Mouse (Mus musculus): Measurements from ENCODE around the gene Micu1.
A peak's percentile ranks its signal among the peaks of the same experiment; 100 is the strongest.

Gene Micu1

DNA sequence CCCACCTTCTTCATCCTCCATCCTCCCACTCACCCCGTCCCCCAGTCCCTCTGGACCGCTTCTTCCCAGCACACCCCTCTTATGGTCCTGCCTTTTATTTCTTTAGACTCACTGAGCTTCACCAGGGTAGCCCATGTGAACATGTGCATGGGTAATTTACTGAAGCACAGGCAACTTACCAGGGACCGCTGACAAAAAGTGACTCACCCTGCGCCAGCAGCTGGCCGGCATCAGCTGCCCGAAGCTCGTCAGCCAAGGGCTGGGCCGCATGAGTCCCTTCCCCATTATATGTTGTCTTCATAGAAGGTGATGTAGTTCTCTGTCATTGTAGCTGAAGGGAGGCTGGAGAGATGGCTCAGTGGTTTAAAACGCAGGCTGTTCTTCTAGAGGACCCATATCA is 111.5 kb downstream of the Micu1 start:
- DNase-seq = no peak

DNA sequence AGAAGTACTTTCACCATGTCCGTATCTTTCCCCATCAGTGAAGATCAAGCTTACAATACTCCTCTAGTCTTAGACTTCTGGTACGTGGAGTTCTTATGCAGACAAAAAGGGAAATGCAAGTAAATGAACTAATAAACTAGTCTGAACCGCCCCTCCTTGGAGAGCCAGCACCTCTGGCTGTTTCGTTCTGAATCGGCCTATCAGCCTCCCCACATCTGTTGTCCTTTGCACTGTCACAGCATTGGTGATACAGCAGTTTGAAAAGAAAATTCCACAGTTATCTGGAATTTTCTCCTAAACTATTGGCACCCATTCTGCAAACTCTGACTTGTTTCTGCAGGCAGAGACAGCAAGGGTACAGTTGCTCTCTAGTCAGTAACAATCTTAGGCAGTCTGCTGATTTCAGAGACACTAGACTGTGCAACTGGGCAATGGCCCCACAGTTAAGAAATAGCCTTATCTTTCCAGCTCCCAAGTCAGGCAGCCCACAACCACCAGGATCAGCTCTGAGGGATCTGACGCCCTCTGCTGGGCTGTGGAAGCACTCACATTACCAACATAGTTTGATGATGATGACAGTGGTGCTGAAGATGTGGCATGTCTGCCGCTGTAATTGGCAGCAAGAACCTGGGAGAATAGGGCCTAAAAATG is 112.4 kb downstream of the Micu1 start:
- DNase-seq = peak; percentile 33

DNA sequence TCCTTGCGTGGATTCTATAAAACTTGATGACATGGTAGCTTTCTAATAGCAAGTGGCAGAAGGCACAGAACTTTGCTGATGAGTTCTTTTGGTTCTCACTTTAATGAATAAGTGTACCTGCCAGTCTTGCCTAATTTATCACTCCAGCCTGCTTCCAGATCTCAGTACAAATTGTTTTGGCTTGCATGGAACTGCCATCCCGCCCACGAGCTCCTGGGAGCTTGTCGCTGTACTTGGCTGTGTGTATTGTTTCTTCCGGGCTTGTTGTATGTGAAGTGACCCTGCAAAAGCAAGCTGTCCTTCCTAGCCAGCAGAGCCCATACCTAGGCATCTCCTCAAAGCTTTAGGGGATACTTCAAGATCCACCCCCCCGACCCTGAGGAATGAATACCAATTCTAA is 114.3 kb downstream of the Micu1 start:
- DNase-seq = peak; percentile 56

DNA sequence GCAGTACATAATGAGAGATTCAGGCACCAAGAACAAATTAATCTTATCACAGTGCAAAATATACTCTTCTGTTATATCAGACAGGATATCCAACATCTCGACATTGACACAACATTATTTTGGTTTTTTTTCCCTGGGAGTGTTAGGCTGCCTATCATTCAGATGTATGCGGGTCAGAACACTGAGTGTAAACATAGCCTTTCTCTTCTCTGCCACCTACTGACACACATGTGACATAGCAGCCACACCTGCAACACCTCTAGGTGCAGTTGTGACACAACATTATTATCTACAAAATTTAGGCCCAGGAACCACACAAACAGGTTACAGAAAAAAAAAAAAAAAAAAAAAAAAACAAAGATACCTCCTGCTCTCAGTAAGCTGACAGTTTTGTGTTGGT is 115.3 kb downstream of the Micu1 start:
- peak; percentile 69 for DNase-seq

DNA sequence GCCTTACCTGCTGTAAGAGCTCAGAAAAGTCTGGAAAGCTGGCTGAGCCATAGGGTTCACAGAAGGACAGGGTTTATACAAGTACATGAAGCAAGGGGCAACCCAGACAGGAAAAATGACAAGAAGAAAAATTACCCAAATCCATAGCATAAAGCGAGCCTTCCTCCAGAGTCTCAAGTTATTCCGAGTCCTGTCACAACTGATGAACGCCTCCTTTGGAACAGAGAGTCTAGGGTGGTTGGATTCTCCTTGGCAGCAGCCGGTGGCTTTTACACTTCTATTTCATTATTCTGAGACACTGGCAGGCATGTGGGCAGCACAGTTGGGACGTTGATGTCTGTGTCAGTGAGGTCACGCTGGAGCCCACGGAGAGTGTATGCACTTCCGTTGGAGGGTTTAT is 115.7 kb downstream of the Micu1 start:
- no peak for DNase-seq

DNA sequence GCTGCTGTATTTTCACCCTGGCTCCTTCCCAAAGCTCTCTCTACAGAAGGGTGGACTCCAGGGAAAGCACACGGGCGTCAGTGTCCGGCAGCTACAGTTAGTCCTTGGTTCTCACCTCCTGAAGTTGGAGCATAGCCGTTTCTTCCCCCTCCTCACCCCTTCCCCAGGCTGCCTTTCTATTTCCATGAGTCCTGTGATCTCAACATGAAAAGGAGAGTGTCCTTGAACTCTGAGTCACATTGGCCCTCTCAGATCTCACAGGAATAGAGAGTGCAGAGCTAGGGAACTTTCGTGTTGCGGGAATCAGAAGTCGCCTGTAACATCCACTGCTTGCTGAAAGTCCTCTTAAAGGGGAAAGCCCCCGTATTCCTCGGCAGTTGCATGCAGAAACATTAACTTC is 116.9 kb downstream of the Micu1 start:
- no peak for DNase-seq

DNA sequence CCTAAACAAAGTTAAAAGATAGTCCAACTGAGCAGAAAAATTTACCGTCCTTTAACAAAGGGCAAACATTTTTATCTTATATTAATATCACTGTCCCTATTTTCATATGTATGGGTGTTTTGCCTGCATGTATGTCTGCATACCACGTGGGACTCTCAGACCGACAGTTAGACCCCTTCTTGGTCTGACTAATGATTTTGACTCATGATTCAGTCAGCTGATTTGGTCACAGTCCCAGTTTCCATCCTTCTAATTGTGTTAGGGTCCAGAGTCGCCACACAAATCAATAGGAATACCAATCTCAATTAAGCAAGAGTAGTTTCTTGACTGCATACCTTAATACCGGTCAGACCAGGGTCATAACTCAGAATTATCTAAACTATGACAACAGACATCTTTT is 118.6 kb downstream of the Micu1 start:
- no peak for DNase-seq

DNA sequence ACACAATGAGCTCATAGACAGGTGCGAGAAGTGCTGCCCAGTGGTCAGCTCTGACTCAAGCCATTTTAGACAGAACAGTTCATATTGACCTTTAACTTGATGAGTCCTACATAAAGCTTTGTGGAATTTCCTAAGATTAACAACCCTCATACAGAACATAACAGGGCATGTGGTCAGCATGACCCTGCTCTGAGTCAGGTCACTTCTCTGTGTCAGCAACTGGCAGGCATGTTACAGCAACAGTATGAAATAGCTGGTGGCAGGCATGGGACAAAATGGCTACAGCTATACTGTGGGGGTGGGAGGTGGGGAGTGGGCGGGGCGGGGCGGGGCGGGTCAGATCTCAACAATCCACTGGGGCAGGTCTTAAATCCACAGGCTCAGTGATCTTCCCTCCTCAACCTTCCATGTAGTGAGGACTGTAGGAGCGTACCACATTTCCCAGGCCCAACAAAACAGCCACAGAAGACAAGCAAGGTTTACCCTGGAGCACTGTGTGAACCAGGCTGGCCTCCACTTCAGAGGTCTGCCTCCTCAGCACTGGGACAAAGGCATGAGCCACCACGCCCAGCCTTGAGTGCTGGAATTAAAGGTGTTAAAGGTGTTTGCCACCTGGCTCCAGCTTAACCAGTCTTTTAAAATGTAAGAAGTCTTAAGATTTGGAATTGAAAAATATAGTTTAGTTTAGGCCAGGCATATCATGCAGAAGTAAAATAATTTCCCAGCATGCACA is 119.2 kb downstream of the Micu1 start:
- no peak for DNase-seq

DNA sequence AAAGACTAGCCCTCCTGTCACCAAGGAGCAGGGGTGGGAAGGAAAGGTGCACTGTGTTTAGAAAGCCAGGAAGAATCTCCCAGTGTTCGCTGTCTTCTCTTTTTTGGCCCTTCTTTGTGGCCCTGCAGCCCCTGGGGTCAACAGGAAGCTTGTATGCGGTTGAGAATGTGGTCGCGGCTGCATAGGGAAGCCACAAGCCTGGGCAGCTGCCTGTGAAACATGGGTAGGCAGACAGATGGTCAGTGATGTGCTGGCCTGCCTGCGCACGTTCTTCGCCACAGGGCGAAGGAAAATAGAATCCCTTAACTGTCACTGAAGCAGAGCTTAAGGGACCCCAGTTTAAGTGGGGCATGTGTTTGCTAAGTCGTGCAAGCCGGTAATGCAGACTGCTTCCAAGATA is 120.6 kb downstream of the Micu1 start:
- DNase-seq = no peak

DNA sequence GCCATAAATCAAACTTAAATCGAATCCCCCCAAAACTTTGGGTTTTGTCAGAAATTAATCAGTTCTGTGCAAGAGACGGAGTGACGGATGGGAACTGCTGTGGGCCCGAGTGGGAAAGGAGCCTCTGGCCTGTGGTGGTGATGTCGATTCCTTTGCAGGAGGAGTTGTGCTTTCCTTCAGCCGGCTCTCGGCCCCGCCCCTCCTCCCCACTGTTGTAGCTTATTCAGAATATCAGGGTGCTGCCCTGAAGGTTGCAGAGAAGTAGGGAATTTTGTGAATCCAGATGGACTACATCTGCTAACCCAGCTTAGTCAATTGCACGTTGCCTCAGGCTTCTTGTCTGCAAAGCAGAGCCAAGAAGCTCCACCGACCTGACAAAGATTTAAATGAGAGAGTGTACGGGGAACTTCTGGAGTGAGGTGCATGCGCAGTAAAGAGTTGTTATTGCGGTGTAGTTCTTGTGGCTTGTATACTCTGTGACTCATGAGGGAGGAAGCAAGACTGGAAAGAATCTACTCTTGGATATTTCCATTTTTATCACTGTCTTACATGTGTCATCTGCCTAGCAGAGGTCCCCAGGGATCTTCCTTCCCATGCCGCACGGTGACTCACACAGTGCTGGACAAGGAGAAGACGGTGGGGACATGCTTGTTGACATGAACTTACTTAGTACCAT is 123.0 kb downstream of the Micu1 start:
- DNase-seq = no peak

DNA sequence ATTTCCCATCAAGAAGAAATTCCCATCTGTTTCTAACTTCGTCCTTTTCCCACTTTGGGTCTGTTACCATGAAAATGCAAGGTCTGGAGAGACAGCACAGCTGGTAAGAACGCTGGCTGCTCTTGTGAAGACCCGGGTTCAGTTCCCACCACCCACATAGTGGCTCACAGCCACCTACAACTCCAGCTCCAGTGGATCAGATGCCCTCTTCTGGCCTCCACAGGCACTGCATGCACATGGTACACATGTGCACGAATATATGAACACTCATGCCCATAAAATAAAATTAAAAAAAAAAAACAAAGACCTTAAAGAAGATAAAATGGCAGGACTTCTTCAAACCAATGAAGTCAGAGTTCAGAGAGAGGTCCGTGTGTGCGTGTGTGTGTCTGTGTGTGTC is 127.6 kb downstream of the Micu1 start:
- no peak for DNase-seq

DNA sequence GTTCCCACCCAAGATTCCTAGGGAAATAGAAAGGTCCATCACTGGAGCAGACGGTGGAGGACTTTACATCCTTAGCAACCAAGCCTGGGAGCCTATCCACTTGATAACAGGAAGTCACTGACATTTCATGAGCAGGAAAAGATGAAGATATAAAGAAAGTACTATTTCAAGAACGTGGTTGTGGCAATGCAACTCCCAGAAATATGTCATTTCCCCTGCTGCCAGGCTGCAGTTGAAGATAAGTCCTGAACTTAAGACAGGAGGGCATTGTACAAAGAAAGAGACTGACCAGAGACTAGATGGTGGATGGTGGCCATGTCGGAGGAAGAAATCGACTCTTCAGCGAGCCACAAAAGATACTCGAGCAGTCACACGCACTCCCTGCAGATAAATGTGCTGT is 129.7 kb downstream of the Micu1 start:
- no peak for DNase-seq

DNA sequence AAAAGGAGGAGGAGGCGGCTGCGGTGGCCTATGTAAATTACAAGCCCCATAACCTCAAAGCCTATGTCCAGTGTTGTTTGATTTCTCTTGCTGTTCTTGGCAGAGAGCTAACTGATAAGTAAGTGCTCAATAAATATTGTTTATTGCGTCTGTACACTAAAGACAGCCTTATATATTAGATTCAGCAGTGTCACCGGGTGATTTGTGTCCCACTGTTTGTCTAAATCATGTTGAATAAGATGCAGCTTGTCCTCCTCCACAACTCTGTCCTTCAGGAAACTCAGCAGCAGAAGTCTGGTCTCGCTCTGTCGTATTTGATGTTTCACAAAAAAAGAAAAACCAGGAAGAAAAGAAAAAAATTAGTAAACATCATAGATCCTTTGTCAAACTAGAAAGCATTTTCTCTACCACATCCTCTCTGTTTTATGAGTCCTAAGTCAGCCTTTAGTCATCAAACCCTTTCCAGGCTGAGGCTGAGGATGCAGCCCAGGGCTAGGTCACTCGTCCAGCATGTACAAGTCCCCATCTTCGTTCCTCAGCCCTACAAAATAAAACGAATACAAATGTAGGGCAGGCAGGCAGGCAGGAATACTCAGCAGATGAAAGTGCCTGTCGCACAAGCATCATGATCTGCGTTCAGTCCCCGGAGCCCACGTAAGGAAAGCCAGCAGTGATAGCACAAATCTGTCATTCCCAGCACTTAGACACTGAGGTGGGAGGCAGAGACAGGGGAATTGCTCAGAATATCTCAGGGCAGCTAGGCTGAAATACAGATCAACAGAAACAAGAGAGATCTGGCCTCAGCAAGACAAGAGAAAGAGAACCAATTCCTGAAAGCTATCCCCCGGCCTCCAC is 133.3 kb downstream of the Micu1 start:
- no peak for DNase-seq

DNA sequence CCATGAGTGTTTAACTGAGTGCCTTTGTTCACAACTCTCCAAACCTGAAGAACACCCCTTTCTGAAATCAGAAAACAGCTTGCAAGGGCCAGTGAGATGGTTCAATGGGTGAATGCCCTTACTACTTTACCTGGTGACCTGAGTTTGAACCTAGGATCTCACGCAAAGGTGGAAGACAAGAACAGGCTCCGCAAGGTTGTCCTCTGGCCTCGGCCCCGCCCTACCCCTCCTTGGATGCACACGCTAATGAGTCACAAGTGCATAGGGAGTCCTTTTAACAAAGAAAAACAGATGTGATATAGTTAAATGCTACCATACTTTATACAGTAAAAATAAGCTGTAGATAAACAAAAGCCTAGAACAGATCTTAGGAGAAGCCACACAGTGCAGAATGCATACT is 135.2 kb downstream of the Micu1 start:
- no peak for DNase-seq

DNA sequence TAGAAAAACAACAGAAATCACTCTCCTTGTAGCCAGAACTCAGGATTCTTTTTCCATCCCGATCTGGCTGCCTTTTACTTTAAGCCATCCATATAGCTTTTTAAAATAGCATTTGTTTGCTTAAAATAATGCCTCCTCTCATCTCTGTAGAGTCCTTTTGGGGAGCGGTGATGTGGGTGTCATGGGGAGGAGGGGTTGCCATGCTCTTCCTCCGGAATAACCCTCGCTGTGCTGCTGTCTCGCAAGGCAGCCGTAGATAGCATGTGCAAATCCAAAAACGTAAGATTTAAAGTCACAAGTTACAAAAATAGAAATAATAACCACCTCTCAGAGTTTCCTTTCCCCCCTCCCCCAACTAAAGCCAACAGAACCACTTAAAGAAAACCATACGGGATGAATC is 139.2 kb downstream of the Micu1 start:
- no peak for DNase-seq

DNA sequence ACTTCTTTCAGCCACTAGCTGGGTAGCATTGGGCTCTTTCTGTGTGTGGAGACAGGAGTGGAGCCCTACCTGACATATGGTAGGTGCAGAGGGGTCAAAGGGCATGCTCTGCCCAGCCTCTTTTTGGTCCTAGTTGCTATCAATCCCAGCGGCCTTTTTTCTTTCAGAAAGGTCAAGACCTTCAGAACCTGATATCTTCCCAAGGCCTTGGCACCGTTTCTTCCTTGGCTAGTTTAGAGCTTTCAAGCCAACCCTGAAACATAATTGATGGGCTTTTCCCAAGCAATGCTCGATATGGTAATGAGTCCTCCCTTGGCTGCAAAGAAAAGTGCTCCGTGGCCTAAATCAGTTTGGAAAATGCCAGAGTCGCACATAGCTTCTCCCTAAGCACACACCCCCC is 140.8 kb downstream of the Micu1 start:
- DNase-seq = no peak

DNA sequence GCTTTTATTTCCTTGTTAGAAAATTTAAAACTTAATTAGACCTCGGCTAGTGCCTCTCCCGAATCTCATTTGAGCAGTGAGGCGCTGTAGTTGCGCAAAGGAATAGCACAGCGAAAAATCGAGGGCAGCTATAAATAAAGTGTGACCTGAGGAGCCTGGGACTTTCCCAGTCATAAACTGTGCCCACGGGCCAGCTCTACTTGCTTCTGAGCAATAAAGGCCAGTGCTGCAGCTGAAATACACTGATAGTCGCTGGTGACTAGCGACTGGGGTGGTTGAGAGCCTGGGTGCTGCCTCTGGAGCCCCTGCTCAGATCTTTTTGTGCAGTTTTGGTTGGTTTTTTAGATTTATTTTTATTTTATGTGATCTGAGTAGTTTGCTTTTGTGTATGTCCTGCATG is 142.4 kb downstream of the Micu1 start:
- DNase-seq = no peak

DNA sequence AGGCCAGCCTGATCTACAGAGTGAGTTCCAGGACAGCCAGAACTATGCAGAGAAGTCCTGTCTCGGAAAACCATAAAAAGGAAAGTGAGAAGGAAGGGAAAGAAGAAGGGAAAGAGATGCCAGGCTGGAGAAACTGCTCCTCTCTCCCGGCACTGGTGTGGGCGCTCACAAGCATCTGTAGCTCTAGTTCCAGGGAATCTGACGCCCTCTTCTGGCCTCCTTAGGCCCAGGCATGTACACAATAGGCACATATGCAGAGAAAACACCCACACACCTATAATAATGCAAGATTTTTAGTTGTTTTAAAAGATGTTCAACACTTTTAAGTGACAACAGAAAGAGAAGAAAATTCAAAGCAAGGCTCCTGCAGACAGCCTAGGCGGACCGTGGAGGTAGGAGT is 144.1 kb downstream of the Micu1 start:
- DNase-seq = no peak

DNA sequence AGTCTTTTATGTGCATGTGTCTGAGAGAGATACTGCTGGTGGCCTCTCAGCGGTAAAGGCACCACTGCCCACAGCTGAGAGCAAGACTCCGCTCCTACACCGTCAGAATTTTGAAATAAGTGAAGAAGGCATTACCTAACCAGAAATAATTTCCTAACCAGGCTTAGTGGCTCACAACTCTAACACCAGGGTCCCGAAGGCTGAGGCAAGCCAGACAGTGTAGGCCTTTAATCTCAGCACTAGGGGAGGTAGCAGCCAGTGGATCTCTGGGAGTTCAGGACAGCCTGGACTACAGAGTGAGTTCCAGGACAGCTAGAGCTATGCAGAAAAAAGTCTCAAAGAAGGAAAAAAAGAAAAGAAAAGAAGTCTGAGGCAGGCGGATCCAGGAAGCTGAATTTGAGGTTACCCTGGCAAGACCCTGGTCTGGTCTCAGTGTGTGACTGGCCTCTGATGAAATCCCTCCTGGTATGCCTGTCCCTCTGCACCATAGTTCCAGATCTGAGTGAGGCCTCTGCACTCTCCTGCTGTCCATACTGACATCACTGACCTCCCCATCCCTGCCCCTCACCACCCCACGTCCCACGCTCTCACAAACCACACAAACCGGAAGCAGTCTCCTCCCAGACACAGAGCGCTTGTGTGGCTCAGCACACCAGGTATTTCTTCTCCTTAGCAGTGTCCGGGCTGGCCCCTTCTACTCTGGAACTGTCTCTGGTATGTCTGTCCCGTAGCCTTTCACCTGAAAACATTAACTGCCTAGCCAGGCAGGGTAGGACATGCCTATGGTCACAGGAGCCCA is 146.0 kb downstream of the Micu1 start:
- DNase-seq = no peak

DNA sequence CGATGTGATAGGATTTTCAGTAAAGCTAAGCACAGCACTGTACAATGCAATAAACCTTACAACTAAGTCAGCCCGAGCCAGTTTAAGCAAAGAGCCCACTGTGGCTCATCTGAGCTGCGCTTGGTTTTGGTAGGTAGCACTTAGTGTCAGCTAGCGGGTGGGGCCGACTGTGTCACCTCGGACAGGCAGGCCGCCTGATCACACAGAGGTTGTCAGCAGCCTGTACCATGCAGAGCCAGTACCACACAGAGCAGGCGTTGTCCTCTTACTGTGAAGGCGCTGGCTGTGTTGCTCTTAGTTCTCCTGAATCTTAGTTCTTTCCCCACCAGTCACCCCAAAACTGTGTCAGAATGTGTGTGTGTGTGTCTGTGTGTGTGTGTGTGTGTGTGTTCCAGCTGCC is 146.7 kb downstream of the Micu1 start:
- DNase-seq = no peak

DNA sequence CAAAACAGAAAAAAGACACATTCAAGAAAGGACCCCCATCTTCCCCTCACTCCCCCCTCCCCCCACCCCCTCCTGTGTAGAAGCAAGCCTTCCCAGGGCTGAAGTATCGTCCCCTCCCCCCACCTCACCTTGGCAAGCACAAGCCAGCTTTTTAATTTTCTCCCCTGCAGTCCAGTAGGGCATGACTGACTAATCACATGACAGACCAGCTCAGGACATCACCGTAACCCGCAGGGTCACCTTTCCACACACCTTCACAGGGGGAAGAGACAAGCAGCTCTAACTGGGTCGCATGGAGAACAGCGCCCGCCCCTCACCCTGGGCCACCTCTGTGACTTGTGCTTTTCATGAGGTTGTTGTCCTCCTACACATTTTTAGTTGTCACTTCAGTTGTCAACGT is 147.1 kb downstream of the Micu1 start:
- DNase-seq = no peak

DNA sequence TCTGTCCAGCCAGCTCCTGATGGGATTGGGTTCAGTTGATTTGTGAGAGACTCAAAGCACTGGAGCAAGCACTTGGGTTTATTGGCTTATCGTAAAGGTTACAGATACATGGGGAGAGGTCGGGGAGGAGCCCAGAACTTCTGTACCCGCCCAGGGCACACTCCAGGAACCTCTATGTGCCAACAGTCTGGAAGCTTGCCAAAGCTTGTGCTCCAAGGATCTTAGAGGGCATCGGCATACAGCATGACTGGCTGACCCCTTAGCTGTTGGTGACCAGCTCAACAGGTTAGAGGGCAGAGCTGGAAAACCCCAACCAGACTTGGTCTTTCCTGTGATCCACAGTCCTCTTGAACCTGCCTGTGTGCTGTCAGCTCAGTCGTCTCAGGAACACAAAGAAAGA is 154.9 kb downstream of the Micu1 start:
- DNase-seq = no peak

DNA sequence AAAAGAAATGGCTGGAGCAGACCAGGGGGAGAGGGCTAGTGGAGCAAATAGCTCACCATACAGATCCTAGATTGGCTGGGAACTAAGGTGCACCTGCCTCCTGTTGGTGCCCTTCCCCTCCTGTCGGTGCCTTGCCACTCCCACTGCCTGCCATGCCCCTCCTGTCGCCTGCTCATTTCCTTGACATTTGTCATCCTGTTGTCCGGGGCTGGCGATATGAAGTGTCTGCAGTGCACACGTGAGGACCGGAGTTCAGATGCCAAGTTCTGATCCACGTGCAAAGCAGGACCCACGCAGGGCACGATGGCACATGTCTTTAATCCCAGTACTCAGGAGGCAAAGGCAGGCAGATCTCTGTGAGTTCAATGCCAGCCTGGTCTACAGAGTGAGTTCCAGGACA is 158.4 kb downstream of the Micu1 start:
- DNase-seq = no peak

Measured in cerebellum, adult 9-10 months (tissue).